Mouse (Mus musculus): ENCODE results near the gene Gm28374. TPM values are rescaled to one million over a fixed set of nuclear protein-coding genes. Genes with fewer than 3 reads are reported as not detected.
"Not testable (repeated sequence)": the region's sequence is repeated elsewhere in the genome, so short reads cannot be mapped to it uniquely, and the experiment has no call there.

Gm28374 gene
- total RNA-seq (2021): not detected
- long read RNA-seq, experiment 1: 0 reads
- long read RNA-seq, experiment 2: 0 reads

- no peak for DNase-seq (ENCODE audit: low spot score)
Observed at GRCm38 (mm10) chr19:6082156-6082555, at the start of gene Gm28374. TSS of gene Gm28374 (minus strand) at chr19:6082256.

- DNase-seq (ENCODE audit: low spot score): not testable (repeated sequence)
Observed at GRCm38 (mm10) chr19:6130414-6131128, 48.5 kb upstream of the Gm28374 start.

GRCm38 (mm10) chr19:6127760-6128341 is 45.8 kb upstream of the Gm28374 start, which contains the start of gene Snx15:
TSS of gene Snx15 (minus strand) at chr19:6128304.
- DNase-seq (ENCODE audit: low spot score): peak; percentile 95

GRCm38 (mm10) chr19:6126789-6127580 is 44.9 kb upstream of the Gm28374 start:
- DNase-seq (ENCODE audit: low spot score): no peak

- peak; percentile 60 for DNase-seq (ENCODE audit: low spot score)
Observed at GRCm38 (mm10) chr19:6126289-6126688, 44.2 kb upstream of the Gm28374 start.

GRCm38 (mm10) chr19:6124898-6125297 is 42.8 kb upstream of the Gm28374 start:
- no peak for DNase-seq (ENCODE audit: low spot score)

- no peak for DNase-seq (ENCODE audit: low spot score)
Observed at GRCm38 (mm10) chr19:6123330-6123729, 41.3 kb upstream of the Gm28374 start.

GRCm38 (mm10) chr19:6121761-6122160 is 39.7 kb upstream of the Gm28374 start:
- DNase-seq (ENCODE audit: low spot score): no peak

- DNase-seq (ENCODE audit: low spot score): no peak
Observed at GRCm38 (mm10) chr19:6118677-6119185, 36.7 kb upstream of the Gm28374 start.

GRCm38 (mm10) chr19:6117986-6118676 is 36.1 kb upstream of the Gm28374 start, which contains the start of gene Sac3d1:
TSS of gene Sac3d1 (minus strand) at chr19:6118650.
- DNase-seq (ENCODE audit: low spot score): peak; percentile 88

- DNase-seq (ENCODE audit: low spot score): no peak
Observed at GRCm38 (mm10) chr19:6117346-6117985, 35.4 kb upstream of the Gm28374 start.

GRCm38 (mm10) chr19:6116113-6116850 is 34.2 kb upstream of the Gm28374 start:
- DNase-seq (ENCODE audit: low spot score): no peak

- no peak for DNase-seq (ENCODE audit: low spot score)
Observed at GRCm38 (mm10) chr19:6113116-6113515, 31.1 kb upstream of the Gm28374 start.

GRCm38 (mm10) chr19:6105586-6105985 is 23.5 kb upstream of the Gm28374 start, which contains the start of gene Naaladl1:
TSS of gene Naaladl1 (plus strand) at chr19:6105782.
- no peak for DNase-seq (ENCODE audit: low spot score)

- no peak for DNase-seq (ENCODE audit: low spot score)
Observed at GRCm38 (mm10) chr19:6104476-6104875, 22.4 kb upstream of the Gm28374 start.

GRCm38 (mm10) chr19:6102169-6102853 is 20.3 kb upstream of the Gm28374 start:
- DNase-seq (ENCODE audit: low spot score): no peak

GRCm38 (mm10) chr19:6101186-6101585 is 19.1 kb upstream of the Gm28374 start:
- no peak for DNase-seq (ENCODE audit: low spot score)

- DNase-seq (ENCODE audit: low spot score): no peak
Observed at GRCm38 (mm10) chr19:6097847-6098246, 15.8 kb upstream of the Gm28374 start.

- no peak for DNase-seq (ENCODE audit: low spot score)
Observed at GRCm38 (mm10) chr19:6094119-6094518, 12.1 kb upstream of the Gm28374 start, which contains the start of gene AC131692.1. TSS of gene AC131692.1 (plus strand) at chr19:6094419.

All from gastrocnemius, adult 18-20 months (tissue).